Mouse (Mus musculus): ENCODE results near the gene Cmip.

Gene Cmip

DNA sequence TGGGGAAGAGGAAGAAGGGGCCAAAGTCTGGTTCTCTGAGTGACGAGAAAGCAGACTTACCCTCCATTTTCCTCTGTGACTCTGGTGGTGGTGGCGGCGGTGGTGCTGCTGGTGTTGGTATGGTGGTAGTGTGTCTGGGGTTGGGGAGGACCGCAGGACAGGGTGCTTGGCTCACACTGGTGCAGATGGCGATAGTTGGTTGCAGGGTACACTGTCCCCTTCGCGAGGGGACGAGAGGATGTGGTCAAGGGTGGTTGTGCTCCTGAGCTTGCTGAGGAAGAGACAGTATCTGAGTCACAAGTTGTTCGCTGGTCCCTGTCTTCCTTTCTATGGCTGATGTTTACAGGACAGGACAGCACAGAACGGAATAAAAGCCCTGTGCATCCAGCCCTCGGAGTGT is 88.5 kb downstream of the Cmip start:
- no peak for DNase-seq (ENCODE audit: low read depth in 2 of 2, low spot score in 2 of 2)

DNA sequence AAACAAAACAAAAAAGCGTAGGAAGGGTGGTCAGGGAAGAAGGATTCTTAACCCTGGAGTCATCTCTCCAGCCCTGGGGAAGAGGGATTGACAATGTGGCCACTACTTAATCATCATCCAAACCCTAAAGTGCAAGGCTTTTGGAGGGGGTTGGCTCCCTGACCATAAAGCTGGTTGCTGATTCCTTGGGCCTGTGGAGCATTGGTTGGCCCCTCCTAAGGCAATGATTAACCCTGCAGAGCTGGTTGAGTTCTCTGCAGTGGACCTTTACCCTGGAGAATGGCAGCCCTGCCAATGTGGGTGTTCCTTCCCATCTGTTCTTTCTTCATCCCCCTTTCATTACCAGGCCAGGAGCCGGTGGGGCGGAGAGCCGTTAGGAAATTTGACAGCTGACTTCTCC is 90.7 kb downstream of the Cmip start:
- DNase-seq (ENCODE audit: low read depth in 2 of 2, low spot score in 2 of 2), result no peak

DNA sequence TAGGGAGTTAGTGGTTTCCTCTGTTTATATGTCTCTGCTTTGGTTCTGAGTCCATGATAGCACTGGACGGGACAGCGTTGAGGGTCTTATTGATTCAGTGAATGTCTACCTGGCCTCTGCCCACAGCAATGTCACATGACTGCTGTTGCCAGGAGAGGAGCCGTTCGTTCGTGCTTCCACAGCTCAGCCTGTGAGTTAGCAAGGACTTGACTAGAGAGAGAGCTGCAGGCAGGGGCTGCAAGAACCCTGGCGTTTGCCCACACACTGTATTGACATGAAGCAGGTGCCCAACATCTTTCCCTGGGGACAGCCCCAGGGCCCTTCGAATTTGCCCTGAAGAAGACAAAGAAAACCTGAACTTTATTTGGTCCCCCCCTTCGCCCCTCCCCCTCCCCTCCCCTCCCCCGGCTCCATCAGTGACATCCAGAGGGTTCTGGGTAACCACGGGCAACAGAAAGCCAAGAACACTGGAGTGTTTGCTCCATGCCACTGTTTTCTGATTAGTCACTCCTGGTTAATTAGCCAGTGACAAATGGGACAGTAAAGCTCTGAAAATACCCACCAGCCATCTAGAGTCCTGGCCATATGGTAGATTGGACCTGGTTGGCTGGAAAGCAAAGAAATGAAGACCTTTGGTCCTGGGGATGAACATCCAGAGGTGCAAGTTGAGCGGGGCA is 92.0 kb downstream of the Cmip start:
- no peak for DNase-seq (ENCODE audit: low read depth in 2 of 2, low spot score in 2 of 2)

- DNase-seq (ENCODE audit: low read depth in 2 of 2, low spot score in 2 of 2), result no peak
Observed at GRCm38 (mm10) chr8:117349541-117349940, 92.7 kb downstream of the Cmip start.

DNA sequence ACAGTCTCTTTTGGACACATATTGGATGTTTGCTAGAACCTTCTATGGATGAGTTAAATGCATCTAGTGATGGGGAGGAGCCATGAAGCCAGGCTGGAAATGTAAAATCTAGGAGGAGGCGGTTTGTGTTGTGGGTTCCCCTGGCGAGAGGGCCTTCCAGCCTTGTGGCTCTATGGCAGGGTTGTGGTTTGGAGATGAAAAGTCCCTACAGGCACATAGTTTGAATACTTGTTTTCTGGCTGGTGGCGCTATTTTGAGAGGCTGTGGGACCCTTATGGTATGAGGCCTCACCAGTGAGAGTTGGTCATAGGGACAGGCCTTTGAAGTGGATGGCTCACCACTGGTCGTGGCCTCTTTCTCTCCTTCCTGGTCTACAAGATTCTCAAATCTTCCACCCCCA is 95.2 kb downstream of the Cmip start:
- no peak for DNase-seq (ENCODE audit: low read depth in 2 of 2, low spot score in 2 of 2)

GRCm38 (mm10) chr8:117355111-117355831 is 98.4 kb downstream of the Cmip start:
- no peak for DNase-seq (ENCODE audit: low read depth in 2 of 2, low spot score in 2 of 2)

- DNase-seq (ENCODE audit: low read depth in 2 of 2, low spot score in 2 of 2), result no peak
Observed at GRCm38 (mm10) chr8:117356109-117356672, 99.3 kb downstream of the Cmip start.

DNA sequence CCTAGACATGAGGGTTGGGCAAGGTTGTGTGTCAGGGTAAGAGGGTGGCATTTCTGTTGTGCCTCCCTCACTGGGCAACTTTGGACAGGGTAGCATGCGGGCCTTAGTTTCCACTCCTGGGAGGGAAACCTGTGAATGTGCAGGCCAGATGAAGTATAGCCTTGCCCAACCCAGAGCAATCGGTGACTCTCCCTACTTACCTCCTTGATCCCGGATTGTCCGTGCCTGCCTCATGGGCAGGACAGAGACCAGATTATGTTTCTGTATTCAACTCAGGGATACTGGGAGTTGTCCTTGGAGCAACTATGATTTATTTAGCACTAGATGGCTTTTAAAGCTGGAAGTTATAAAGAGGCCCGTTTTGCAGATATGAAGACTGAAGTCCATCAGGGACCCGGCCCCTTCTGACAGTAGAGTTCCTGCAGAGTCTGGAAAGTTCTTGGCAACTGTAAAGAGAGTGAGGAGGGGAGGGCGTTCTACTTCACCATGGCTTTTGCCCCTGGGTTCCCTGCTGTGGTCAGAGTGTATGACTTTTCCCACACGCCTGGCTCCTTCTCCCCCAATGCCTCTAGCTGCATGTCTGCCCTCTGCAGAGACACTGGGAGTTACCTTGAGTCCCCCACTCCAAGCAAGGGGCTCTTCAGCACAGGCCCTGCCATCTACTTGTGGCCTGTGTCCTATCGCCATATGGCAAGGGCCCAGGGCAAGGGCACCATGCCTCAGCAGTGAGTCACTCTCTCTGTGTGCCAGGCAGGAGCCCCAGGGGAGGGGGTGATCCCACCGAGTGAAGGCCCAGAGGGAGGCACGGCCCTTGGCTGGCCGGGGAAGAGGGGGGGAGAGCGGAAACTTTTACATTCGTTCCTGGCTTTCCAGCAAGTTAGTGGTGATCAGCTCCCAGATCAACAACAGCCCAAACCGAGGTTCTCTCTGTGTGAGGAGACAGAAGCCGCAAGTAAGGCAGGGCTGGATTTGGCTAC is 100.9 kb downstream of the Cmip start:
- DNase-seq (ENCODE audit: low read depth in 2 of 2, low spot score in 2 of 2), result no peak

- DNase-seq (ENCODE audit: low read depth in 2 of 2, low spot score in 2 of 2), result no peak
Observed at GRCm38 (mm10) chr8:117360172-117360930, 103.5 kb downstream of the Cmip start.

- no peak for DNase-seq (ENCODE audit: low read depth in 2 of 2, low spot score in 2 of 2)
Observed at GRCm38 (mm10) chr8:117361595-117362437, 105.0 kb downstream of the Cmip start.

DNA sequence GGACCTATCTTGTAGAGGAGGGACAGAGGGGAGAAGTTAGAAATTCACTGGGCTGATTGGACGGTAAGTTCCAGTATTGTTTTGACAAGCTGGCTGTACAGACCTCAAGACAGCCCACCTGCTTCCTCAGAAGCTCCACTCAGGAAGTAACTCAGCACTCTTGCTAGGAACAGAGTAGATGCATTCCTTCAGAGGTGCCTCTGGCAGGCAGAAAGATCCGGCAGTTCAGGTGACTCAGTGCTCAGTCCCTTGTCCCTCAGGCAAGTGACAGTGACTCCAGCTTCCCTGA is 105.5 kb downstream of the Cmip start:
- no peak for DNase-seq (ENCODE audit: low read depth in 2 of 2, low spot score in 2 of 2)

- DNase-seq (ENCODE audit: low read depth in 2 of 2, low spot score in 2 of 2), result no peak
Observed at GRCm38 (mm10) chr8:117363291-117363690, 106.4 kb downstream of the Cmip start.

GRCm38 (mm10) chr8:117364374-117365160 is 107.7 kb downstream of the Cmip start:
- DNase-seq (ENCODE audit: low read depth in 2 of 2, low spot score in 2 of 2), result no peak

DNA sequence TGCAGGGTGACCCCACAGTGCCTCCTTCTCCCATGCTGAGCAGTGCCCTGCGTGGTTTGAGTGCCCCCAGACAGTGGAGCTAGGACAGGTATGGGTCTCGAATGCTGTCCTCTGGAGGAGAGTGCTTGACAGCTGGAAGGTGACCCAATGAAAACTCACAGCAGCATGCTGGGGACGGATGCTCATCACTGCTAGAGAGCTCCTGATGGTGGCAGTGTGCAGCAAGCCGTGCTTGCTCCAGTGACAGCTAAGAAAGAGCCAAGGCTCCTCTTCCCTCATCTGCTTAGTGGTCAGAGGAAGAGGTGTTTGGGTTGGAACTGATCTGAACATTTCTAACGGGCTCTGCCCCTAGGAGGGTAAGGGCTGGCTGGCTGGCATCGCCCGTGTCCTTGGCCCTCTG is 109.6 kb downstream of the Cmip start:
- no peak for DNase-seq (ENCODE audit: low read depth in 2 of 2, low spot score in 2 of 2)

DNA sequence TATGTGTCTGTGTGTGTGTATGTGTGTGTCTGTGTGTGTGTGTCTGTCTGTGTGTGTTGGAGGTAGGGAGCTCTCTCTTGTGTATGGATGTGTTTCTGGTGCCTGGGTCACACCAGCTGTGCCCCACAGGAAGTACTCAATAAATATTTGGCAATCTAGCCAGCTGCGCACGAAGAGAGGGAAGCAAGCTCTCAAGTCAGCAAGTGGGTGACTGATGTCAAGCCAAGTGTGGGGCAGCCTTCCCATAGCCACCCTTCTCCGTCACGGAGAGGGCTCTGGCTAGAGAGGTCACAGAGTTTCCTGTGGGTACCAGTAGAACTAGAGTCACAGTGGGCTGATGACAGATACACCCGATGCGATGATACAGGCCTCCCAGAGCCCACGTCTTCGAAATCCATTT is 110.6 kb downstream of the Cmip start:
- no peak for DNase-seq (ENCODE audit: low read depth in 2 of 2, low spot score in 2 of 2)

- no peak for DNase-seq (ENCODE audit: low read depth in 2 of 2, low spot score in 2 of 2)
Observed at GRCm38 (mm10) chr8:117368781-117369180, 111.9 kb downstream of the Cmip start.

DNA sequence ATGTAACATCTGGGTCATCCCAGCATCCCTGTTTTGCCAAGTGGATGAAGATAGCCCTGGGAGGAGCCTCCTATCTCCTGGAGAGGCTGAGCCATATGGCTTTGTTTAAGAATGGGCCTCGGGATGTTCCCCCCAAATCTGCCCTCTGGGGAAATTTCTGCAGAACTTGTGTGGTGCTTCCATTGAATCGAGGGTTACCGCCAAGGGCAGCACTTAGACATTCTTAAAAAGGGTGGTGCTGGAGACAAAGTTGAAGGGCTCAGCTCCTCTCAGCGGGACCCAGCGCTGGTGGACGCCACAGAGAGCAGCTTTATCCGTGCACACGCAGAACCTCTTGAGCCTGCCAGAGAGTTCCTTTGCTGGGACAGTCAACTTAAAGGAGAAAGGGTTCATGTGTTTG is 113.1 kb downstream of the Cmip start:
- no peak for DNase-seq (ENCODE audit: low read depth in 2 of 2, low spot score in 2 of 2)

DNA sequence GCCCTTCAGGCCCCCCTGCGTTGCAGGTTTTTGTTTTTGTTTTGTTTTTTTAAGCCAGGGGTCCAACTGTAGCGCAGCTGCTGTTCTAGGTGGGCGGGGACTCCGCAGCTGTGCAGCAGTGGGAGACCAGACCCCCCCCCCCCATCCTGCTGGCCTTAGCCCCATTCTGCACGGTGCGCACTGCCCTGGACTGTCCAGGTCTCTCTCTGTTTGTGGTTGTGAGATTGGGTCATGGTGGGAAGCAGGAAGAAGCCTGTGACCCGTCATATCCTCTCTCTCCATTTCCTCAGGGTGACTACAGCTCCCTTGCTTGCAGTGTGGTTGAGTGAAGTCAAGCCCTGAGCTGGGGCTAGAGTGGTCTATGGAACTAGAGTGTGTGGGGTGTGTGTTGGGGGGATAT is 114.3 kb downstream of the Cmip start:
- no peak for DNase-seq (ENCODE audit: low read depth in 2 of 2, low spot score in 2 of 2)

DNA sequence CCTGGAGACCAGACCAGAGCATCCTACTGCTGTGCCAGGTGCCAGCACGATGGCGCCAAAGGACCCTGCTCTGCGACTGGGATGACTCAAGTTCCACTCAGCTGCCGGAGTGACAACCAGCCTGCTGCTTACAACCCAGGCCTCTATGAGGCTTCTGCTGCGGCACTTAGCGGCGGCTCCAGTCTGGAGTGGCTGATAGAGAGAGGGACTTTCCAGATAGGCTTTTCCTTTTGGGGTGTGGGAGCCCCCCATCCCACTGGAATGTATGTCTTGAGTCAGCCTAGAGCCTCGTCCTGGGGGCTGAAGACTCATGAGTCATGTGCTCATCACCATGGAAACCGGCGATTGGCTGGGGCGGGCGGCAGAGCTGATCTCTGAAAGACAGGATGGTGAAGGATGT is 115.2 kb downstream of the Cmip start:
- no peak for DNase-seq (ENCODE audit: low read depth in 2 of 2, low spot score in 2 of 2)

All from CD8-positive naive resting alpha-beta T cell, adult 2 months (primary cell).